Mouse (Mus musculus): ENCODE measurements around the gene Mt4.
"Not testable (repeated sequence)": the region's sequence is repeated elsewhere in the genome, so short reads cannot be mapped to it uniquely, and the experiment has no call there.

The Mt4 gene

GRCm38 (mm10) chr8:94134601-94135000 lies 2.4 kb upstream of the Mt4 start:
- DNase-seq (ENCODE audit: low spot score in 2 of 2) = not testable (repeated sequence)

GRCm38 (mm10) chr8:94135556-94135955 lies 1.4 kb upstream of the Mt4 start:
- no peak for DNase-seq (ENCODE audit: low spot score in 2 of 2)

GRCm38 (mm10) chr8:94136192-94136591 lies 805 bp upstream of the Mt4 start:
- no peak for DNase-seq (ENCODE audit: low spot score in 2 of 2)

- no peak for DNase-seq (ENCODE audit: low spot score in 2 of 2)
These were observed 3.3 kb downstream of the Mt4 start for GRCm38 (mm10) chr8:94140266-94140795.

GRCm38 (mm10) chr8:94148236-94148635 lies 11.2 kb downstream of the Mt4 start:
- DNase-seq (ENCODE audit: low spot score in 2 of 2) = no peak

GRCm38 (mm10) chr8:94150925-94151324 lies 13.9 kb downstream of the Mt4 start:
- no peak for DNase-seq (ENCODE audit: low spot score in 2 of 2)

- DNase-seq (ENCODE audit: low spot score in 2 of 2) = no peak
These were observed 15.7 kb downstream of the Mt4 start, which contains the start of gene Mt3 for GRCm38 (mm10) chr8:94152513-94153300. Gene Mt3, plus strand, starts transcription at chr8:94152607.

GRCm38 (mm10) chr8:94153451-94153850 lies 16.5 kb downstream of the Mt4 start:
- DNase-seq (ENCODE audit: low spot score in 2 of 2) = no peak

- DNase-seq (ENCODE audit: low spot score in 2 of 2) = no peak
These were observed 17.5 kb downstream of the Mt4 start for GRCm38 (mm10) chr8:94154537-94154936.

- no peak for DNase-seq (ENCODE audit: low spot score in 2 of 2)
These were observed 19.1 kb downstream of the Mt4 start for GRCm38 (mm10) chr8:94156092-94156491.

GRCm38 (mm10) chr8:94165772-94166171 lies 28.8 kb downstream of the Mt4 start:
- not testable (repeated sequence) for DNase-seq (ENCODE audit: low spot score in 2 of 2)

GRCm38 (mm10) chr8:94167244-94167643 lies 30.2 kb downstream of the Mt4 start:
- peak; percentile 71 to 84 for DNase-seq (ENCODE audit: low spot score in 2 of 2)

GRCm38 (mm10) chr8:94169547-94169946 lies 32.5 kb downstream of the Mt4 start:
- no peak for DNase-seq (ENCODE audit: low spot score in 2 of 2)

GRCm38 (mm10) chr8:94171321-94171755 lies 34.3 kb downstream of the Mt4 start:
- DNase-seq (ENCODE audit: low spot score in 2 of 2) = no peak

GRCm38 (mm10) chr8:94172075-94172808 lies 35.2 kb downstream of the Mt4 start, which contains the start of gene Mt2:
Gene Mt2, plus strand, starts transcription at chr8:94172664.
- peak; percentile 68 to 71 for DNase-seq (ENCODE audit: low spot score in 2 of 2)

GRCm38 (mm10) chr8:94172809-94173732 lies 36.1 kb downstream of the Mt4 start:
- peak in 1 of 2 experiments; percentile 7 for DNase-seq (ENCODE audit: low spot score in 2 of 2)

GRCm38 (mm10) chr8:94173848-94174403 lies 36.9 kb downstream of the Mt4 start:
- no peak for DNase-seq (ENCODE audit: low spot score in 2 of 2)

GRCm38 (mm10) chr8:94174619-94175213 lies 37.7 kb downstream of the Mt4 start:
- no peak for DNase-seq (ENCODE audit: low spot score in 2 of 2)

- DNase-seq (ENCODE audit: low spot score in 2 of 2) = no peak
These were observed 40.9 kb downstream of the Mt4 start for GRCm38 (mm10) chr8:94177716-94178390.
